Mouse (Mus musculus) hindbrain, embryonic 12.5 days (tissue): ENCODE data around the gene Mtmr3. TPM values are rescaled to one million over a fixed set of nuclear protein-coding genes. Genes with fewer than 3 reads are reported as not detected.

Experiments used
- ATAC-seq: fragments of 200-750 bp; cut with Nextera tagmentation; 2 replicates; pipeline ENCODE4 v1.8.0; 2017; ENCODE audit warnings: moderate TSS enrichment; ENCODE audit not compliant: low FRiP score
- H3K27ac ChIP-seq: fragments of 300-500 bp; sonication (generic); 2 replicates; pipeline ENCODE4 v1.5.1; 2016; ENCODE audit warnings: mild to moderate bottlenecking
- H3K27me3 ChIP-seq: fragments of 300-500 bp; sonication (generic); 2 replicates; pipeline ENCODE4 v1.6.1; 2016; ENCODE audit warnings: mild to moderate bottlenecking
- H3K36me3 ChIP-seq: fragments of 300-500 bp; sonication (generic); 2 replicates; pipeline ENCODE4 v1.6.1; 2016; ENCODE audit warnings: mild to moderate bottlenecking
- H3K4me1 ChIP-seq: fragments of 300-500 bp; sonication (generic); 2 replicates; pipeline ENCODE4 v1.6.1; 2016
- H3K4me2 ChIP-seq: fragments of 300-500 bp; sonication (generic); replicated peaks from 2 replicates; pipeline ENCODE4 v1.6.1; 2016; ENCODE audit warnings: mild to moderate bottlenecking
- H3K4me3 ChIP-seq: fragments of 300-500 bp; sonication (generic); 2 replicates; pipeline ENCODE4 v1.5.1; 2016; ENCODE audit warnings: mild to moderate bottlenecking
- H3K9ac ChIP-seq: fragments of 300-500 bp; sonication (generic); 2 replicates; pipeline ENCODE4 v1.6.1; 2016; ENCODE audit warnings: mild to moderate bottlenecking, moderate library complexity
- H3K9me3 ChIP-seq: fragments of 300-500 bp; sonication (generic); replicated peaks from 2 replicates; pipeline ENCODE4 v1.6.1; 2016; ENCODE audit warnings: mild to moderate bottlenecking
- WGBS: fragments of 180-500 bp; shearing (Covaris S2); methylation state at CpG from one replicate; pipeline ENCODE4 v1.1.7; 2016; 5-methylcytosine and 5-hydroxymethylcytosine counted together
- polyA plus RNA-seq: library from polyadenylated mRNA; unstranded; fragments of >200 nt; fragmentation: Nextera tagmentation; extraction: Ambion mirVana; gene quantifications from 2 replicates; pipeline ENCODE4 v1.2.1, GENCODE M21; 2016

Gene Mtmr3
- polyA plus RNA-seq, 1 experiment from 2014 or later: 47.8 TPM

DNA sequence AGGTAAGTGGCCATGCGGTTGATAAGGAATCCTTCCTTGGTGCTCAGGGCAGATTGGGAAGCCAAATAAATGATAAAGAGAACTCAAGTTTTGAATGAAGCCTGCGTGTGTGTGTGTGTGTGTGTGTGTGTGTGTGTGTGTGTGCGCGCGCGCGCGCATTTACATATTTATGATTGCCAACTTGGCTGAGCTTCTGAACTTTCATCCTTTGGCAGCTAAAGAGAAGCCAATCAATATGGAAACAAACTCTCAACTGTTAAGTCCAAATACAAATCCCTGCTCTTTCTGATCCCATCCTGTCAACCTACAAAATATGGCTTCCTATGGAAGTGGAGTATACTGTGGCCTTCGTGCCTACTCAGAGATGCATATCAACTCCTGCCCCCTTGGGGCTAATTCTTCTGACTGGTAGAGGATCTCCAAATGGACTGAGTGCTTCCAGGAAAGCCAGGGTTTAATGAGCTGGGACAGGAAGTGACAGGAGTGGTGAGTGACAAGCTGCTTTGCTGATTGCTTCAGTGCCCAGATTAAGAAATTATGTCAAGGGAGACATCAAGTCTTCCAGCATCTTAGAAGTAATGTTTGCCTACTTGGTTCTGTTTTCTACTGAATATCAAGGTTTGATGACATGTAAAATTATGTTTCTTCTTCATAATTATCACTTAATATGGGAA lies 148.3 kb downstream of the Mtmr3 start:
- 93% methylated on average over 9 of the region's 9 CpGs for WGBS
- H3K27me3 ChIP-seq: no peaks in the 10 kb centered on the region
- no peaks in the 10 kb centered on the region for H3K4me1 ChIP-seq
- no peak overlapping the region for H3K4me3 ChIP-seq
- no peaks in the 10 kb centered on the region for H3K9me3 ChIP-seq
- no peak overlapping the region for H3K27ac ChIP-seq
- H3K4me2 ChIP-seq: no peak overlapping the region
- H3K9ac ChIP-seq: no peak overlapping the region
- no peak for ATAC-seq
- no peaks in the 10 kb centered on the region for H3K36me3 ChIP-seq

- Histone ChIP-seq H3K9ac (no peak overlapping the region), H3K4me3 (no peak overlapping the region), H3K9me3 (no peaks in the 10 kb centered on the region), H3K27me3 (no peaks in the 10 kb centered on the region), H3K36me3 (no peaks in the 10 kb centered on the region), H3K4me1 (no peaks in the 10 kb centered on the region), H3K27ac (no peak overlapping the region), H3K4me2 (no peak overlapping the region)
- 42% methylated on average over 1 of the region's 1 CpGs for WGBS
- ATAC-seq: no peak
Observed at GRCm38 (mm10) chr11:4442280-4442679, 152.4 kb downstream of the Mtmr3 start.

DNA sequence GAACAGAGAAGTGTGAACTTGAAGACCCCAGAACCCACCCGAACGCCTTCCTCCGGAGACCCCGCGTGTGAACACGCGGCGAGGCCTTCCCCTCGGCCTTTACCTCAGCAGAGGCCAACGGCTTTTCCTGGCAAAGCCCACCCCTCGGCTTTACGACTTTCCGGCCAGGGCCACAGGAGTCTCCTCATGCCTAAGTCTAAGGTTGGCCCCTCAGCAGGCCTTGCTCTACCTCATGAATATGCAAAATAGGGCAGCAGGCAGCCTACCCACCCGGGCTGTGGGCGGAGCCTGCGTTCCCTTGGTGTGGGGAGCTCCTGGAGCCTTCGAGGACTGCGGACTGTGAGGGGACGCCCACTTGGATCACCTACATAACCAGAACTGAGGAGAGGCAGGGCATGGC lies 153.7 kb downstream of the Mtmr3 start, which contains the start of gene Hormad2:
Gene Hormad2 (minus strand): TSS at position 128 of the 400 bp plus-strand sequence.
- no peak for ATAC-seq
- WGBS: 46% methylated on average over 19 of the region's 19 CpGs
- H3K4me2 ChIP-seq: 0 out of 2 replicates have a peak within 1 kb of the TSS, but pooled peaks have one; percentile 1
- no peaks in the 10 kb centered on the region for H3K27me3 ChIP-seq
- no peak within 1 kb of the TSS for H3K4me3 ChIP-seq
- no peaks in the 10 kb centered on the region for H3K9me3 ChIP-seq
- H3K9ac ChIP-seq: no peak within 1 kb of the TSS
- H3K27ac ChIP-seq: no peak within 1 kb of the TSS
- H3K36me3 ChIP-seq: no peaks in the 10 kb centered on the region
- H3K4me1 ChIP-seq: no peaks in the 10 kb centered on the region

- H3K9me3 ChIP-seq: no peaks in the 10 kb centered on the region
- H3K36me3 ChIP-seq: no peaks in the 10 kb centered on the region
- H3K4me3 ChIP-seq: no peak overlapping the region
- no peaks in the 10 kb centered on the region for H3K4me1 ChIP-seq
- 64% methylated on average over 2 of the region's 2 CpGs for WGBS
- H3K27me3 ChIP-seq: no peaks in the 10 kb centered on the region
- H3K4me2 ChIP-seq: no peak overlapping the region
- no peak overlapping the region for H3K27ac ChIP-seq
- H3K9ac ChIP-seq: no peak overlapping the region
- no peak for ATAC-seq
Observed at GRCm38 (mm10) chr11:4438211-4438610, 156.5 kb downstream of the Mtmr3 start.

DNA sequence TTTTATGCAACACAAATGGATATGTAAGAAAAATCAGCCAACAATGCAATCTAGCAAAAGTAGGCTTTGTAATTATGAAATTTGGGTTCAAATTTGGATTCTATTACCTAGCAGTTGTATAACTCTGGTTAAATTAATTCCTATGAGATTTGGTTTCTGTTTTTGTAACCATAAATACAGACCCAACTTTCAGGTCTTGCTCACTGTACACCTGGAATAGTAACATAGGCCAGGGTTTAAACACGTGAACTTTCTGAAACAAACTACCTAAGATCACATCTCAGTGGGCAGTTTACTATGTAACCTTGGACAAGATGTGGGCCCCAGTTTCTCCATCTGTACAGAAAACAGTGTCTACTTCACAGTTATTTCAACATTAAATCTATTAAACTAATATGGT lies 157.3 kb downstream of the Mtmr3 start:
- no peaks in the 10 kb centered on the region for H3K4me1 ChIP-seq
- 84% methylated on average over 1 of the region's 1 CpGs for WGBS
- no peak overlapping the region for H3K4me3 ChIP-seq
- H3K36me3 ChIP-seq: no peaks in the 10 kb centered on the region
- H3K4me2 ChIP-seq: no peak overlapping the region
- ATAC-seq: no peak
- H3K9ac ChIP-seq: no peak overlapping the region
- no peaks in the 10 kb centered on the region for H3K9me3 ChIP-seq
- no peak overlapping the region for H3K27ac ChIP-seq
- H3K27me3 ChIP-seq: no peaks in the 10 kb centered on the region

DNA sequence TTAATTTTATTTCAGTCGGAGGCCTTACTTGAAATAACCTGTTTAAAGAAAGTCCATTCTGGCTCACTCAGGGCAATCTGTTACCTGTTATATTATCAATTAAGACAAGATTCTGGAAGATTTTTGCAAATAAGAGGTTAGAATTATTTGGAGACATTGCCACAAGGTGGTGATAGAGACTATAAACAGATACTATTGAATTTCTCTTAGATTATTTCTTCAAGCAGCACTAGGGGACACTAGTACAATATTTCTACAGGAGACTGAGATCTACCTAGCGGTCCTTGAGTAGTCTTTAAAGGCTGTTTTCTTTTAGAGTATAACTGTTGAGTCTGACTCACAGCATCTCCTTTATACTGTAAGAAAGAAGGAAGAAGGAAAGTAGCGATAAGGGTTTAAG lies 158.0 kb downstream of the Mtmr3 start:
- no peak overlapping the region for H3K4me2 ChIP-seq
- ATAC-seq: no peak
- no peak overlapping the region for H3K27ac ChIP-seq
- no peaks in the 10 kb centered on the region for H3K4me1 ChIP-seq
- no peaks in the 10 kb centered on the region for H3K9me3 ChIP-seq
- H3K9ac ChIP-seq: no peak overlapping the region
- 92% methylated on average over 3 of the region's 3 CpGs for WGBS
- H3K4me3 ChIP-seq: no peak overlapping the region
- no peaks in the 10 kb centered on the region for H3K27me3 ChIP-seq
- H3K36me3 ChIP-seq: no peaks in the 10 kb centered on the region

DNA sequence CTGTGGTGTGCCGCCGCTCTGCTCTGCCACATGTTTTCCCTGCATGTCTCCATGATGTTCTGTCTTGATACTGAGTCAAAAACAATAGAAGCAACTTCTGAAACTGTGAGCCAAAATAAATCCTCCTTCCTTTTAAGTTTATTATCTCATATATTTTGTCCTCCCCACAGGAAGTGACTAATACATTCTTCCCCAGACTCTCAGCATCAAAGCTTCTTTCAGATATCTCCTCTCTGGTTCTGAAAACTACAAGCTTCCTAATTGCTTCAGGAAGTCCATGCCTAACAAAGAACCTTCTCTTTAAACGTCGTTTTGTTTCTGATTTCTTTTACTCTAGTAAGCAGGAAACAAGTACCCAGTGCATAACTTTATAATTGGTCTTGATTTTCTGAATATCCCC lies 160.2 kb downstream of the Mtmr3 start:
- Histone ChIP-seq H3K9me3 (no peaks in the 10 kb centered on the region), H3K27ac (no peak overlapping the region), H3K27me3 (no peaks in the 10 kb centered on the region), H3K4me2 (no peak overlapping the region), H3K36me3 (no peaks in the 10 kb centered on the region), H3K4me3 (no peak overlapping the region), H3K9ac (no peak overlapping the region), H3K4me1 (no peaks in the 10 kb centered on the region)
- 76% methylated on average over 4 of the region's 4 CpGs for WGBS
- no peak for ATAC-seq

Other genes starting within 250 kb of the Mtmr3 start
- gene Hormad2, start 153.8 kb downstream of the Mtmr3 start, polyA plus RNA-seq: 0.10 and 0.61 TPM in 2 replicates
- not detected in 2 replicates for gene Gm11032, start 25.2 kb upstream of the Mtmr3 start, polyA plus RNA-seq
- gene Ascc2, start 42.9 kb upstream of the Mtmr3 start, polyA plus RNA-seq: 30.4 and 35.5 TPM in 2 replicates
- gene Uqcr10, start 109.5 kb upstream of the Mtmr3 start, polyA plus RNA-seq: 444 and 517 TPM in 2 replicates
- 64.6 and 68.9 TPM in 2 replicates for gene Zmat5, start 109.8 kb upstream of the Mtmr3 start, polyA plus RNA-seq
- gene Cabp7, start 151.9 kb upstream of the Mtmr3 start, polyA plus RNA-seq: 1.7 and 2.1 TPM in 2 replicates